Mouse (Mus musculus) forebrain, embryonic 15.5 days (tissue): ENCODE results near the gene Ltbp1. TPM values are rescaled to one million over a fixed set of nuclear protein-coding genes. Genes with fewer than 3 reads are reported as not detected.
A peak's percentile ranks its signal among the peaks of the same experiment; 100 is the strongest.

Experiments
- ATAC-seq: fragments of 200-750 bp; cut with Nextera tagmentation; replicated peaks from 2 replicates; pipeline ENCODE4 v1.8.0; 2017; ENCODE audit warnings: mild to moderate bottlenecking, moderate TSS enrichment, moderate library complexity
- H3K27ac ChIP-seq: fragments of 300-500 bp; sonication (generic); replicated peaks from 2 replicates; pipeline ENCODE4 v1.5.1; 2015; ENCODE audit warnings: mild to moderate bottlenecking, inconsistent platforms
- H3K27me3 ChIP-seq: fragments of 300-500 bp; sonication (generic); 2 replicates; pipeline ENCODE4 v1.6.1; 2015; ENCODE audit warnings: inconsistent platforms
- H3K36me3 ChIP-seq: fragments of 300-500 bp; sonication (generic); 2 replicates; pipeline ENCODE4 v1.6.1; 2015; ENCODE audit warnings: mild to moderate bottlenecking, inconsistent platforms
- H3K4me1 ChIP-seq: fragments of 300-500 bp; sonication (generic); 2 replicates; pipeline ENCODE4 v1.6.1; 2015; ENCODE audit warnings: inconsistent platforms
- H3K4me2 ChIP-seq: fragments of 300-500 bp; sonication (generic); replicated peaks from 2 replicates; pipeline ENCODE4 v1.6.1; 2015; ENCODE audit warnings: mild to moderate bottlenecking, inconsistent platforms
- H3K4me3 ChIP-seq: fragments of 300-500 bp; sonication (generic); 2 replicates; pipeline ENCODE4 v1.5.1; 2015; ENCODE audit warnings: mild to moderate bottlenecking, inconsistent platforms
- H3K9ac ChIP-seq: fragments of 300-500 bp; sonication (generic); replicated peaks from 2 replicates; pipeline ENCODE4 v1.6.1; 2015; ENCODE audit warnings: mild to moderate bottlenecking, inconsistent platforms
- H3K9me3 ChIP-seq: fragments of 300-500 bp; sonication (generic); 2 replicates; pipeline ENCODE4 v1.6.1; 2016; ENCODE audit warnings: inconsistent platforms
- WGBS: fragments of 180-500 bp; shearing (Covaris S2); methylation state at CpG from one replicate; pipeline ENCODE4 v1.1.7; 2015; ENCODE audit warnings: mixed read lengths; 5-methylcytosine and 5-hydroxymethylcytosine counted together
- polyA plus RNA-seq: library from polyadenylated mRNA; unstranded; fragments of >200 nt; fragmentation: Nextera tagmentation; extraction: Ambion mirVana; gene quantifications from 2 replicates; pipeline ENCODE4 v1.2.1, GENCODE M21; 2015

Ltbp1 gene
- polyA plus RNA-seq, 1 experiment from 2014 or later, result 4.0 TPM

DNA sequence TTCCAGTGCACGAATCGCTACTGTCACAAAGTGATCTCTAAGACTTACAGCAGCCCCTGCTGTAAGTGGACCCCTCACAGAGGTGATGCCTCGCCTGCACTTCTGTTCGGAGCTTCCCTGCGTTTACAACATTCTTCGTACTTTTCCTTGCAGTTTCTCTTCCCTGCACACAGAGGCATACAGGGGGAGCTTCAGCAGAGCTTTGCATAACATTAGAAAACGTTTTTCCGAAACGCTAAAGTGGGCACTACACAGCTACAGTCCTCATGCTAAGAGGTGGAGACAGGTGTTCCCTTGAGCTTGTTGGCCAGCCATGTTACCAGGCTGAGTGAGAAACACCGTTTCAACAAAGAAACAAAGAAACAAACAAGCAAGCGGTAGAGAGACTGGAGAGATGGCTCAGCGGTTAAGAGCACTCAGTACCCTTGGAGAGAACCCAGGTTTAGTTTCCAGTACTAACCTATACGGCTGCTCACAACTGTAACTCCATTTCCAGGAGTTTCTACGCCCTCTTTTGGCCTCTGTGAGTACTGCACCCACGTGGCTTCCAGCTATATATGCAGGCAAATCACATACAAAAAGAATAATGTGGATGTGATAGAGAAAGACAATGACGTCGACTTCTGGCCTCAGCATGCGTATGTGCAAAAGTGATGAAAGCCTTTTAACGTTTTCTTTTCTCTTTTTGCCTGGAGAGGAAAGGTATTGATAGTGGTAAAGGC lies 69.8 kb downstream of the Ltbp1 start:
- 74% methylated on average over 19 of the region's 19 CpGs for WGBS
- Histone ChIP-seq H3K4me3 (no peak overlapping the region), H3K9ac (no peak overlapping the region), H3K36me3 (no peaks in the 10 kb centered on the region), H3K4me2 (no peak overlapping the region), H3K27me3 (no peaks in the 10 kb centered on the region), H3K27ac (no peak overlapping the region), H3K4me1 (no peaks in the 10 kb centered on the region), H3K9me3 (no peaks in the 10 kb centered on the region)
- ATAC-seq, result no peak

DNA sequence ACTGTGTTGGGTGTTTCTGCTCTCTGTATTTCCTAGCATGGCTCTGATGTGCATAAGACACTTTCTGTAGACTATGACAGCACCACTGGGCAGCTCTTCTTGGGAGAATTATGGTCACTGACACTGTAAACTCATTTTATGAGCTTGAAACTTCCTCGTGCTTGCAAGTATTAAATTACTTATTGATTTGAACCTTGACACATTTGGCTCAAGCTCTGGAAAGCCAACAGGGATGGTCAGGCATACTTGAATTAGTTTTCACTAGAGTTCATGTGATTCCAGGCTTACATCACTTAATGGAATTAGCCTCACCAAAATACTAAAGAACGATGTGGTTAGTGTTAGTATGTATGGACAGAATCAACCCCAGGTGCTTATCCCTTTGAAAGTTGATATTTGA lies 76.0 kb downstream of the Ltbp1 start:
- no peak overlapping the region for H3K4me2 ChIP-seq
- no peak overlapping the region for H3K27ac ChIP-seq
- H3K4me1 ChIP-seq, result peaks cover 5% of the 10 kb centered on the region; the same call in 1 of the 2 replicates
- no peak for ATAC-seq
- no peaks in the 10 kb centered on the region for H3K9me3 ChIP-seq
- H3K36me3 ChIP-seq, result no peaks in the 10 kb centered on the region
- no peak overlapping the region for H3K9ac ChIP-seq
- H3K27me3 ChIP-seq, result no peaks in the 10 kb centered on the region
- no peak overlapping the region for H3K4me3 ChIP-seq
- 85% methylated on average over 2 of the region's 2 CpGs for WGBS

DNA sequence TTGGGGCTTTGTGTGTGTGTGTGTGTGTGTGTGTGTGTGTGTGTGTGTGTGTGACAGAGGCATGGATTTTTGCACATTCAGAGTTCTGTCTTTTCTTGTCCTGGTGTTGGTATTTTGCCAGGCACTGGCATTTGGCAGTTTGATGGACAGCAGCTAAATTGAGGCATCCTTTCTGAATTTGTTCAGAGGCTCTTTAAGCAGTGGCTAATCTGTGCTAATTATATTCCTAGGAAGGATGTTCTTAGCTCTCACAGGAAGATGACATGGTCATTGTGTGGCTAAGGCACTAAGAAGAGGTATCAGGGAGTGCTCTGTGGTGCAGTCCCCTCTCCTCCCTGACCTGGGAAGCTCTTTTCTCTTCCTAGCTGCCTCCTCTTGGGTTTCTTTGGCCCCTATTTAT lies 77.1 kb downstream of the Ltbp1 start:
- H3K9ac ChIP-seq, result no peak overlapping the region
- no peak overlapping the region for H3K4me3 ChIP-seq
- no peaks in the 10 kb centered on the region for H3K9me3 ChIP-seq
- H3K27me3 ChIP-seq, result no peaks in the 10 kb centered on the region
- H3K27ac ChIP-seq, result peak overlapping the region; percentile 40; the same call in 1 of the 2 replicates
- H3K36me3 ChIP-seq, result no peaks in the 10 kb centered on the region
- no peak overlapping the region for H3K4me2 ChIP-seq
- H3K4me1 ChIP-seq, result peaks cover 5% of the 10 kb centered on the region; the same call in 1 of the 2 replicates
- ATAC-seq, result peak; percentile 55; the same call in 1 of the 2 replicates

DNA sequence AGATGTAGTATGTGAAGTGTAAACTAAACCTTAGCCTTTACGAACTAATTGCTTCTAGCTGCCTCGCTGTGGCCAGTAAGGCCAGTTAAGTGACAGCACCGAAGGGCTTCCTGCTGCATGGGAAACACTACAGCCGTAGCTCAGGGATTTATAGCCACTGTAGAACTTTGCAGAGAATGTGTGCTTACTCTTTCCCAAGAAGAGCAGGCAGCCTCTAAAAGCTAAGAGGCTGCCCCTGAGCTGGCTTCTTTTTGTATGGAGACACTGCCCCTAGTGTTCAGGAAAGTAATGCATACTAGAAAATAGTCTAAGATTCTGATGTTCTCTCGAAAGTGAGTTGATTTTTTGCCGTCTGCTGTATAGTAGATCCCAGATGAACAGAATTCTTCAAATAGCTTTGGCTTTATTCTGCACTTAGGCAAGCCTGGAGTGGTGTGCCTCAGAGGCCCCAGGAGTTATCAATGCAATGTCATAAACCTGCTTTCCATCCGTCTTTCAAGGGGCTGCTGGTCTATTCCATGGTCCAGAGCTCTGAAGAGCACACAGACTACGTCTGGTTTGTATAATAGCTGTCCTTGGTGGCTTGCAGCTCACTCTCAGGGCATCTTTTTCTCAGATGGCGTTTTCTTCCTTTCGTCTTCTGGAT lies 82.1 kb downstream of the Ltbp1 start:
- 59% methylated on average over 10 of the region's 10 CpGs for WGBS
- H3K27me3 ChIP-seq, result no peaks in the 10 kb centered on the region
- H3K9me3 ChIP-seq, result no peaks in the 10 kb centered on the region
- H3K9ac ChIP-seq, result no peak overlapping the region
- no peak overlapping the region for H3K4me2 ChIP-seq
- H3K27ac ChIP-seq, result no peak overlapping the region
- H3K4me1 ChIP-seq, result peaks cover 3% of the 10 kb centered on the region; the same call in 1 of the 2 replicates
- no peaks in the 10 kb centered on the region for H3K36me3 ChIP-seq
- no peak overlapping the region for H3K4me3 ChIP-seq
- ATAC-seq, result peak; percentile 74; the same call in 1 of the 2 replicates

- H3K36me3 ChIP-seq, result no peaks in the 10 kb centered on the region
- H3K4me3 ChIP-seq, result no peak overlapping the region
- no peak overlapping the region for H3K27ac ChIP-seq
- H3K27me3 ChIP-seq, result no peaks in the 10 kb centered on the region
- H3K4me1 ChIP-seq, result no peaks in the 10 kb centered on the region
- H3K9ac ChIP-seq, result no peak overlapping the region
- 73% methylated on average over 4 of the region's 4 CpGs for WGBS
- ATAC-seq, result no peak
- H3K9me3 ChIP-seq, result no peaks in the 10 kb centered on the region
- no peak overlapping the region for H3K4me2 ChIP-seq
Observed at GRCm38 (mm10) chr17:75088232-75088631, 82.9 kb downstream of the Ltbp1 start.

DNA sequence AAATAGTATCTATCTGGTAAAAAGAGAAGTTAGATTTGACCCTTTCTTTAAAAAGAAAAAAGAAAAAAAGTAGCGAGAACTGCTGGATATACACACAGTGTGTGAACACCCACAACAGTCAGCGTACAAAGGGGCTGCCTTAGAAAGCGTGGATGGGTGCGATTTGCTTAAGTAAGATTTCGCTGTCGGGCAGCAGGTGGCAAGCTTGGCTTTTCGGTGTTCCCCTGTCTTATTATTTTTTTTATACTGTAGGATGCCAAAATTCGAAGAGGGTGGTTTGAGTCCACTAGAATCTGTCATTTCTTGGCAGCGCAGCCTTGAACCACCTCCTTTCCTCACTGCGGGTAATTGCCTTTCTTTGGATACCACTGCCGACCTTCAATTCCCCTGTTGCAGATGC lies 83.4 kb downstream of the Ltbp1 start:
- ATAC-seq, result peak; percentile 74
- no peak overlapping the region for H3K4me2 ChIP-seq
- H3K27me3 ChIP-seq, result no peaks in the 10 kb centered on the region
- WGBS, result 59% methylated on average over 11 of the region's 11 CpGs
- H3K9ac ChIP-seq, result no peak overlapping the region
- H3K4me1 ChIP-seq, result no peaks in the 10 kb centered on the region
- no peak overlapping the region for H3K27ac ChIP-seq
- no peaks in the 10 kb centered on the region for H3K9me3 ChIP-seq
- no peaks in the 10 kb centered on the region for H3K36me3 ChIP-seq
- H3K4me3 ChIP-seq, result no peak overlapping the region

GRCm38 (mm10) chr17:75090556-75090955 lies 85.2 kb downstream of the Ltbp1 start:
- 82% methylated on average over 6 of the region's 6 CpGs for WGBS
- no peaks in the 10 kb centered on the region for H3K27me3 ChIP-seq
- no peak for ATAC-seq
- H3K4me2 ChIP-seq, result no peak overlapping the region
- H3K36me3 ChIP-seq, result no peaks in the 10 kb centered on the region
- H3K27ac ChIP-seq, result no peak overlapping the region
- no peaks in the 10 kb centered on the region for H3K4me1 ChIP-seq
- H3K9ac ChIP-seq, result no peak overlapping the region
- no peaks in the 10 kb centered on the region for H3K9me3 ChIP-seq
- no peak overlapping the region for H3K4me3 ChIP-seq

DNA sequence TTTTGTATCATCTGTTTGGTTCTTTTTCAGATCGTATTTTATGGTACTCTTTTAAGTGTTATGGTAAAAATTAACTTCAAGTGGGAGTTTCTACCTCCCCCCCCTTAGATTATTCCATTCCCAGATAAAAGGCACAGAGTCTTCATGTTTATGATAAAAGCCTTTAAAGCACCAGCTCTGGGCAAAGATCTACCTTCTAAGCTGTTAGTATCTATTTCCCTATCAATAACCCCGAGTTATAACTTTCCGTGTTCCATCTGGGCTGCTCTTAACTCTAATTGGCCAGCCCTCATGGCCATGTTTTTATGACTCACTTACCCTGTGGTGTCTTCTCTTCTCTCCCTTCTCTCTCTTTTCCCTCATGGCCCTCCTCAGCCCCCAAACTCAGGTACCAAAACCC lies 88.2 kb downstream of the Ltbp1 start:
- ATAC-seq, result no peak
- no peak overlapping the region for H3K4me2 ChIP-seq
- no peaks in the 10 kb centered on the region for H3K27me3 ChIP-seq
- H3K9ac ChIP-seq, result no peak overlapping the region
- H3K4me3 ChIP-seq, result no peak overlapping the region
- 0 out of 2 replicates have a peak, but pooled peaks cover 4% of the 10 kb centered on the region for H3K4me1 ChIP-seq
- WGBS, result 91% methylated on average over 3 of the region's 3 CpGs
- H3K9me3 ChIP-seq, result no peaks in the 10 kb centered on the region
- H3K36me3 ChIP-seq, result no peaks in the 10 kb centered on the region
- H3K27ac ChIP-seq, result no peak overlapping the region

- H3K36me3 ChIP-seq, result no peaks in the 10 kb centered on the region
- no peak overlapping the region for H3K4me3 ChIP-seq
- 92% methylated on average over 9 of the region's 9 CpGs for WGBS
- H3K4me1 ChIP-seq, result 0 out of 2 replicates have a peak, but pooled peaks cover 4% of the 10 kb centered on the region
- H3K4me2 ChIP-seq, result no peak overlapping the region
- H3K27ac ChIP-seq, result no peak overlapping the region
- no peak for ATAC-seq
- no peak overlapping the region for H3K9ac ChIP-seq
- H3K27me3 ChIP-seq, result no peaks in the 10 kb centered on the region
- H3K9me3 ChIP-seq, result no peaks in the 10 kb centered on the region
Observed at GRCm38 (mm10) chr17:75094591-75094990, 89.2 kb downstream of the Ltbp1 start.

- Histone ChIP-seq H3K27ac (no peak overlapping the region), H3K4me3 (no peak overlapping the region), H3K27me3 (no peaks in the 10 kb centered on the region), H3K9me3 (no peaks in the 10 kb centered on the region), H3K4me2 (no peak overlapping the region), H3K4me1 (0 out of 2 replicates have a peak, but pooled peaks cover 4% of the 10 kb centered on the region), H3K36me3 (no peaks in the 10 kb centered on the region), H3K9ac (no peak overlapping the region)
- 73% methylated on average over 7 of the region's 7 CpGs for WGBS
- ATAC-seq, result no peak
Observed at GRCm38 (mm10) chr17:75096727-75097126, 91.4 kb downstream of the Ltbp1 start.

GRCm38 (mm10) chr17:75097367-75097766 lies 92.0 kb downstream of the Ltbp1 start:
- no peak overlapping the region for H3K4me2 ChIP-seq
- H3K27me3 ChIP-seq, result no peaks in the 10 kb centered on the region
- H3K27ac ChIP-seq, result no peak overlapping the region
- 0 out of 2 replicates have a peak, but pooled peaks cover 4% of the 10 kb centered on the region for H3K4me1 ChIP-seq
- no peaks in the 10 kb centered on the region for H3K9me3 ChIP-seq
- no peak overlapping the region for H3K9ac ChIP-seq
- H3K36me3 ChIP-seq, result no peaks in the 10 kb centered on the region
- ATAC-seq, result no peak
- no peak overlapping the region for H3K4me3 ChIP-seq
- WGBS, result 48% methylated on average over 3 of the region's 3 CpGs

DNA sequence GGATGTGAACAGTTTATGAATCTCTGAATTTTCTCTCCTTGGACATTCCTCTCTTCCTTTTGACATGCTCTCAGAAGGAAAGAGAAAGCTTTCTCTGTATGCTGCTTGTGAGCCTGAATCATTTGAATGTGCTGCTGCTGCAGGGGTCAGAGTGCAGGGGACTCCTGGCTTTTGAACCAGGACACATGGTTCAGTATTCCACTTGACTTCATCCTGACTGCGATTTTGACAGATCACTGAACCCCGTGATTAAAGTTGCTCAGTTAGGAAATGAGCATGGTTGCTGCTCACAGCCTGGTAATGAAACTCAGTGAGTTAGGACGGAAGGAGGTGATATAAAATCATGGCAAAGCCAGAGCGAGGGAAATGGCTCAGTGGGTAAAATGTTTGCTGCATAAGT lies 95.8 kb downstream of the Ltbp1 start:
- Histone ChIP-seq H3K4me2 (no peak overlapping the region), H3K4me3 (no peak overlapping the region), H3K27me3 (no peaks in the 10 kb centered on the region), H3K9me3 (no peaks in the 10 kb centered on the region), H3K4me1 (0 out of 2 replicates have a peak, but pooled peaks cover 4% of the 10 kb centered on the region), H3K36me3 (no peaks in the 10 kb centered on the region), H3K9ac (no peak overlapping the region), H3K27ac (no peak overlapping the region)
- WGBS, result 73% methylated on average over 4 of the region's 4 CpGs
- no peak for ATAC-seq
